Mouse (Mus musculus): ENCODE data around the gene Arhgap40.

- no peak for TF ChIP-seq CTCF (IDR thresholded peaks at IDR 0.05; ENCODE audit: low read depth, low read length)
- no peak for TF ChIP-seq POLR2A (IDR thresholded peaks at IDR 0.05; ENCODE audit: borderline replicate concordance, low read depth, low read length)
Observed at GRCm38 (mm10) chr2:158541286-158541685, 28.7 kb downstream of the Arhgap40 start.

All from bone marrow macrophage, adult 2 months (primary cell).